Mouse (Mus musculus) liver, embryonic 12.5 days (tissue): ENCODE data around the gene Grid2. TPM values are rescaled to one million over a fixed set of nuclear protein-coding genes. Genes with fewer than 3 reads are reported as not detected.

Experiments
- ATAC-seq: fragments of 200-750 bp; cut with Nextera tagmentation; 2 replicates; pipeline ENCODE4 v1.8.0; 2017; ENCODE audit warnings: moderate number of reproducible peaks, mild to moderate bottlenecking, moderate library complexity
- H3K27ac ChIP-seq: fragments of 300-500 bp; sonication (generic); 2 replicates; pipeline ENCODE4 v1.5.1; 2016; ENCODE audit warnings: mild to moderate bottlenecking
- H3K27me3 ChIP-seq: fragments of 300-500 bp; sonication (generic); replicated peaks from 2 replicates; pipeline ENCODE4 v1.6.1; 2016; ENCODE audit warnings: mild to moderate bottlenecking, moderate library complexity
- H3K36me3 ChIP-seq: fragments of 300-500 bp; sonication (generic); 2 replicates; pipeline ENCODE4 v1.6.1; 2016; ENCODE audit warnings: mild to moderate bottlenecking, moderate library complexity
- H3K4me1 ChIP-seq: fragments of 300-500 bp; sonication (generic); 2 replicates; pipeline ENCODE4 v1.6.1; 2016
- H3K4me2 ChIP-seq: fragments of 300-500 bp; sonication (generic); 2 replicates; pipeline ENCODE4 v1.6.1; 2016; ENCODE audit warnings: mild to moderate bottlenecking, moderate library complexity
- H3K4me3 ChIP-seq: fragments of 300-500 bp; sonication (generic); 2 replicates; pipeline ENCODE4 v1.5.1; 2016; ENCODE audit warnings: mild to moderate bottlenecking, moderate library complexity
- H3K9ac ChIP-seq: fragments of 300-500 bp; sonication (generic); 2 replicates; pipeline ENCODE4 v1.6.1; 2016; ENCODE audit warnings: mild to moderate bottlenecking, moderate library complexity
- H3K9me3 ChIP-seq: fragments of 300-500 bp; sonication (generic); replicated peaks from 2 replicates; pipeline ENCODE4 v1.6.1; 2016; ENCODE audit warnings: mild to moderate bottlenecking, moderate library complexity
- WGBS: fragments of 180-500 bp; shearing (Covaris S2); methylation state at CpG from one replicate; pipeline ENCODE4 v1.1.7; 2016; ENCODE audit not compliant: insufficient replicate concordance; 5-methylcytosine and 5-hydroxymethylcytosine counted together
- polyA plus RNA-seq: library from polyadenylated mRNA; unstranded; fragments of >200 nt; fragmentation: Nextera tagmentation; extraction: Ambion mirVana; gene quantifications from 2 replicates; pipeline ENCODE4 v1.2.1, GENCODE M21; 2016

Gene Grid2
- polyA plus RNA-seq, 1 experiment from 2014 or later: not detected

- Histone ChIP-seq H3K9ac (no peak overlapping the region), H3K27me3 (no peaks in the 10 kb centered on the region), H3K9me3 (no peaks in the 10 kb centered on the region), H3K4me3 (no peak overlapping the region), H3K4me2 (no peak overlapping the region), H3K36me3 (no peaks in the 10 kb centered on the region), H3K27ac (no peak overlapping the region), H3K4me1 (no peaks in the 10 kb centered on the region)
- no peak for ATAC-seq
- 39% methylated on average over 3 of the region's 3 CpGs for WGBS
Measured at GRCm38 (mm10) chr6:63685689-63686088, 430.0 kb downstream of the Grid2 start.

GRCm38 (mm10) chr6:63701684-63702083, 446.0 kb downstream of the Grid2 start:
- H3K4me1 ChIP-seq: no peaks in the 10 kb centered on the region
- 54% methylated on average over 1 of the region's 1 CpGs for WGBS
- H3K4me2 ChIP-seq: no peak overlapping the region

GRCm38 (mm10) chr6:63733740-63734139, 478.1 kb downstream of the Grid2 start:
- WGBS: 45% methylated on average over 2 of the region's 2 CpGs
- Histone ChIP-seq H3K4me2 (no peak overlapping the region), H3K27me3 (no peaks in the 10 kb centered on the region), H3K9ac (no peak overlapping the region), H3K4me1 (no peaks in the 10 kb centered on the region), H3K27ac (no peak overlapping the region), H3K36me3 (no peaks in the 10 kb centered on the region), H3K4me3 (no peak overlapping the region), H3K9me3 (no peaks in the 10 kb centered on the region)
- ATAC-seq: no peak

More at GRCm38 (mm10) chr6:63701684-63702083, 446.0 kb downstream of the Grid2 start:
- no peaks in the 10 kb centered on the region for H3K36me3 ChIP-seq
- H3K9me3 ChIP-seq: no peaks in the 10 kb centered on the region
- no peak overlapping the region for H3K27ac ChIP-seq
- H3K27me3 ChIP-seq: no peaks in the 10 kb centered on the region
- no peak for ATAC-seq
- H3K9ac ChIP-seq: no peak overlapping the region
- H3K4me3 ChIP-seq: no peak overlapping the region

- Histone ChIP-seq H3K36me3 (no peaks in the 10 kb centered on the region), H3K4me3 (no peak overlapping the region), H3K27ac (no peak overlapping the region), H3K9ac (no peak overlapping the region), H3K9me3 (no peaks in the 10 kb centered on the region), H3K4me1 (no peaks in the 10 kb centered on the region), H3K27me3 (no peaks in the 10 kb centered on the region), H3K4me2 (no peak overlapping the region)
- ATAC-seq: no peak
- 64% methylated on average over 2 of the region's 2 CpGs for WGBS
Measured at GRCm38 (mm10) chr6:63762535-63762934, 506.9 kb downstream of the Grid2 start.

GRCm38 (mm10) chr6:63794679-63795078, 539.0 kb downstream of the Grid2 start:
- no peaks in the 10 kb centered on the region for H3K36me3 ChIP-seq
- H3K4me2 ChIP-seq: no peak overlapping the region
- no peaks in the 10 kb centered on the region for H3K9me3 ChIP-seq
- H3K9ac ChIP-seq: no peak overlapping the region
- no peaks in the 10 kb centered on the region for H3K4me1 ChIP-seq
- H3K4me3 ChIP-seq: no peak overlapping the region
- H3K27me3 ChIP-seq: no peaks in the 10 kb centered on the region
- no peak for ATAC-seq
- H3K27ac ChIP-seq: no peak overlapping the region

- no peaks in the 10 kb centered on the region for H3K9me3 ChIP-seq
- 70% methylated on average over 5 of the region's 5 CpGs for WGBS
- H3K36me3 ChIP-seq: no peaks in the 10 kb centered on the region
- no peaks in the 10 kb centered on the region for H3K27me3 ChIP-seq
- H3K4me1 ChIP-seq: no peaks in the 10 kb centered on the region
- H3K4me3 ChIP-seq: no peak overlapping the region
- no peak overlapping the region for H3K27ac ChIP-seq
- no peak for ATAC-seq
- no peak overlapping the region for H3K4me2 ChIP-seq
- H3K9ac ChIP-seq: no peak overlapping the region
Measured at GRCm38 (mm10) chr6:63820236-63820635, 564.6 kb downstream of the Grid2 start.

- Histone ChIP-seq H3K4me1 (no peaks in the 10 kb centered on the region), H3K4me2 (no peak overlapping the region), H3K4me3 (no peak overlapping the region), H3K36me3 (no peaks in the 10 kb centered on the region), H3K9me3 (no peaks in the 10 kb centered on the region), H3K27me3 (no peaks in the 10 kb centered on the region), H3K27ac (no peak overlapping the region), H3K9ac (no peak overlapping the region)
- WGBS: 29% methylated on average over 2 of the region's 2 CpGs
- no peak for ATAC-seq
Measured at GRCm38 (mm10) chr6:63862628-63863027, 607.0 kb downstream of the Grid2 start.

- H3K4me3 ChIP-seq: no peak overlapping the region
- no peak for ATAC-seq
- no peaks in the 10 kb centered on the region for H3K27me3 ChIP-seq
- H3K9me3 ChIP-seq: no peaks in the 10 kb centered on the region
- H3K27ac ChIP-seq: no peak overlapping the region
- 72% methylated on average over 3 of the region's 3 CpGs for WGBS
- no peaks in the 10 kb centered on the region for H3K36me3 ChIP-seq
- no peak overlapping the region for H3K9ac ChIP-seq
- H3K4me2 ChIP-seq: no peak overlapping the region
- H3K4me1 ChIP-seq: no peaks in the 10 kb centered on the region
Measured at GRCm38 (mm10) chr6:63877088-63877764, 621.5 kb downstream of the Grid2 start.

- 63% methylated on average over 6 of the region's 6 CpGs for WGBS
- Histone ChIP-seq H3K9ac (no peak overlapping the region), H3K27ac (no peak overlapping the region), H3K4me2 (no peak overlapping the region), H3K9me3 (no peaks in the 10 kb centered on the region), H3K4me3 (no peak overlapping the region), H3K27me3 (no peaks in the 10 kb centered on the region), H3K36me3 (no peaks in the 10 kb centered on the region), H3K4me1 (no peaks in the 10 kb centered on the region)
- no peak for ATAC-seq
Measured at GRCm38 (mm10) chr6:63877765-63878345, 622.2 kb downstream of the Grid2 start.

- 73% methylated on average over 3 of the region's 3 CpGs for WGBS
- Histone ChIP-seq H3K27me3 (no peaks in the 10 kb centered on the region), H3K9ac (no peak overlapping the region), H3K36me3 (no peaks in the 10 kb centered on the region), H3K4me1 (no peaks in the 10 kb centered on the region), H3K4me3 (no peak overlapping the region), H3K4me2 (no peak overlapping the region), H3K9me3 (no peaks in the 10 kb centered on the region), H3K27ac (no peak overlapping the region)
- ATAC-seq: no peak
Measured at GRCm38 (mm10) chr6:63894714-63895113, 639.0 kb downstream of the Grid2 start.

- no peak overlapping the region for H3K4me2 ChIP-seq
- 78% methylated on average over 2 of the region's 2 CpGs for WGBS
- no peaks in the 10 kb centered on the region for H3K9me3 ChIP-seq
- H3K36me3 ChIP-seq: no peaks in the 10 kb centered on the region
- no peak overlapping the region for H3K27ac ChIP-seq
- no peaks in the 10 kb centered on the region for H3K4me1 ChIP-seq
- no peaks in the 10 kb centered on the region for H3K27me3 ChIP-seq
- no peak for ATAC-seq
- no peak overlapping the region for H3K9ac ChIP-seq
- no peak overlapping the region for H3K4me3 ChIP-seq
Measured at GRCm38 (mm10) chr6:63898171-63898570, 642.5 kb downstream of the Grid2 start.

GRCm38 (mm10) chr6:63917035-63917570, 661.4 kb downstream of the Grid2 start:
- Histone ChIP-seq H3K9ac (no peak overlapping the region), H3K27ac (no peak overlapping the region), H3K4me1 (no peaks in the 10 kb centered on the region), H3K4me2 (no peak overlapping the region), H3K36me3 (no peaks in the 10 kb centered on the region), H3K27me3 (no peaks in the 10 kb centered on the region), H3K4me3 (no peak overlapping the region), H3K9me3 (no peaks in the 10 kb centered on the region)
- ATAC-seq: no peak
- WGBS: 63% methylated on average over 6 of the region's 6 CpGs
